Mouse (Mus musculus) cortical plate, adult 2 months (tissue): Measurements from ENCODE around the gene Tmem132d. TPM values are rescaled to one million over a fixed set of nuclear protein-coding genes. Genes with fewer than 3 reads are reported as not detected.

ENCODE experiments used
- H3K27ac ChIP-seq: fragments of 200-500 bp; 2 replicates; pipeline ENCODE4 v1.5.1; 2012; ENCODE audit warnings: low read length, control low read depth, inconsistent platforms; ENCODE audit not compliant: insufficient read depth
- H3K4me1 ChIP-seq: fragments of 200-500 bp; 2 replicates; pipeline ENCODE4 v1.6.1; 2011; ENCODE audit warnings: low read length; ENCODE audit not compliant: control insufficient read depth, insufficient read depth
- H3K4me3 ChIP-seq: fragments of 200-500 bp; 2 replicates; pipeline ENCODE4 v1.5.1; 2011; ENCODE audit warnings: mild to moderate bottlenecking, low read length, control low read depth; ENCODE audit not compliant: insufficient read depth
- CTCF ChIP-seq: fragments of 200-500 bp; IDR thresholded peaks from 2 replicates; pipeline ENCODE4 v1.5.1; 2011; ENCODE audit warnings: mild to moderate bottlenecking, control low read depth, low read length; ENCODE audit not compliant: insufficient read depth; ENCODE audit errors: extremely low read depth
- POLR2A ChIP-seq: fragments of 200-500 bp; IDR thresholded peaks from 2 replicates; pipeline ENCODE4 v1.6.1; 2011; ENCODE audit warnings: mild to moderate bottlenecking, low read length, control low read depth; ENCODE audit not compliant: insufficient read depth; ENCODE audit errors: extremely low read depth
- polyA plus RNA-seq: library from polyadenylated mRNA; depleted of rRNA; stranded (reverse); fragments of >200 nt; gene quantifications from 2 replicates; pipeline ENCODE4 v1.2.3, GENCODE M21; 2012

The Tmem132d gene
- polyA plus RNA-seq, 1 experiment = 27.6 TPM

- no peak overlapping the region for H3K27ac ChIP-seq
- no peaks in the 10 kb centered on the region for H3K4me1 ChIP-seq
- no peak overlapping the region for H3K4me3 ChIP-seq
- TF ChIP-seq POLR2A = no peak
- no peak for TF ChIP-seq CTCF
Measured at GRCm38 (mm10) chr5:128122656-128123055, 310.2 kb downstream of the Tmem132d start.

- no peaks in the 10 kb centered on the region for H3K4me1 ChIP-seq
- TF ChIP-seq CTCF (no peak), POLR2A (no peak)
- no peak overlapping the region for H3K4me3 ChIP-seq
- H3K27ac ChIP-seq = no peak overlapping the region
Measured at GRCm38 (mm10) chr5:128119171-128119570, 313.7 kb downstream of the Tmem132d start.

GRCm38 (mm10) chr5:128113107-128113506 lies 319.8 kb downstream of the Tmem132d start:
- Histone ChIP-seq H3K4me1 (peaks cover 3% of the 10 kb centered on the region; the same call in 1 of the 2 replicates), H3K27ac (no peak overlapping the region), H3K4me3 (no peak overlapping the region)
- TF ChIP-seq CTCF (no peak), POLR2A (no peak)

GRCm38 (mm10) chr5:128112518-128112917 lies 320.4 kb downstream of the Tmem132d start:
- Histone ChIP-seq H3K4me1 (peaks cover 3% of the 10 kb centered on the region; the same call in 1 of the 2 replicates), H3K4me3 (no peak overlapping the region), H3K27ac (no peak overlapping the region)
- TF ChIP-seq POLR2A = no peak
- no peak for TF ChIP-seq CTCF

GRCm38 (mm10) chr5:128111664-128112063 lies 321.2 kb downstream of the Tmem132d start:
- H3K4me1 ChIP-seq = peaks cover 3% of the 10 kb centered on the region; the same call in 1 of the 2 replicates
- H3K27ac ChIP-seq = no peak overlapping the region
- no peak overlapping the region for H3K4me3 ChIP-seq
- no peak for TF ChIP-seq POLR2A
- TF ChIP-seq CTCF = 0 out of 2 replicates have a peak, but pooled peaks have one; percentile 14

GRCm38 (mm10) chr5:128102556-128102955 lies 330.3 kb downstream of the Tmem132d start:
- Histone ChIP-seq H3K4me3 (no peak overlapping the region), H3K4me1 (peaks cover 2% of the 10 kb centered on the region; the same call in 1 of the 2 replicates), H3K27ac (no peak overlapping the region)
- no peak for TF ChIP-seq POLR2A
- no peak for TF ChIP-seq CTCF

GRCm38 (mm10) chr5:128100331-128100730 lies 332.5 kb downstream of the Tmem132d start:
- no peak for TF ChIP-seq CTCF
- no peak for TF ChIP-seq POLR2A
- Histone ChIP-seq H3K27ac (no peak overlapping the region), H3K4me1 (peaks cover 2% of the 10 kb centered on the region; the same call in 1 of the 2 replicates), H3K4me3 (no peak overlapping the region)

GRCm38 (mm10) chr5:128099439-128099838 lies 333.4 kb downstream of the Tmem132d start:
- Histone ChIP-seq H3K4me1 (peaks cover 2% of the 10 kb centered on the region; the same call in 1 of the 2 replicates), H3K27ac (no peak overlapping the region), H3K4me3 (no peak overlapping the region)
- TF ChIP-seq CTCF (peak; percentile 35), POLR2A (no peak)

- Histone ChIP-seq H3K4me3 (no peak overlapping the region), H3K27ac (no peak overlapping the region), H3K4me1 (peaks cover 2% of the 10 kb centered on the region; the same call in 1 of the 2 replicates)
- TF ChIP-seq POLR2A (no peak), CTCF (no peak)
Measured at GRCm38 (mm10) chr5:128090578-128090977, 342.3 kb downstream of the Tmem132d start.

GRCm38 (mm10) chr5:128075456-128075855 lies 357.4 kb downstream of the Tmem132d start:
- H3K4me1 ChIP-seq = no peaks in the 10 kb centered on the region
- TF ChIP-seq POLR2A (no peak), CTCF (no peak)

More at GRCm38 (mm10) chr5:128075456-128075855, 357.4 kb downstream of the Tmem132d start:
- H3K4me3 ChIP-seq = no peak overlapping the region
- no peak overlapping the region for H3K27ac ChIP-seq
